Mouse (Mus musculus) lung, postnatal 0 days (tissue): Measurements from ENCODE around the gene Inpp5a.

Experiments
- CTCF ChIP-seq: IDR thresholded peaks from 2 replicates; pipeline ENCODE4 v1.5.1; 2016; ENCODE audit warnings: antibody characterized with exemption, mild to moderate bottlenecking
- EP300 ChIP-seq: IDR thresholded peaks from 2 replicates; pipeline ENCODE4 v1.6.1; 2016; ENCODE audit warnings: antibody characterized with exemption, mild to moderate bottlenecking, control low read depth

DNA sequence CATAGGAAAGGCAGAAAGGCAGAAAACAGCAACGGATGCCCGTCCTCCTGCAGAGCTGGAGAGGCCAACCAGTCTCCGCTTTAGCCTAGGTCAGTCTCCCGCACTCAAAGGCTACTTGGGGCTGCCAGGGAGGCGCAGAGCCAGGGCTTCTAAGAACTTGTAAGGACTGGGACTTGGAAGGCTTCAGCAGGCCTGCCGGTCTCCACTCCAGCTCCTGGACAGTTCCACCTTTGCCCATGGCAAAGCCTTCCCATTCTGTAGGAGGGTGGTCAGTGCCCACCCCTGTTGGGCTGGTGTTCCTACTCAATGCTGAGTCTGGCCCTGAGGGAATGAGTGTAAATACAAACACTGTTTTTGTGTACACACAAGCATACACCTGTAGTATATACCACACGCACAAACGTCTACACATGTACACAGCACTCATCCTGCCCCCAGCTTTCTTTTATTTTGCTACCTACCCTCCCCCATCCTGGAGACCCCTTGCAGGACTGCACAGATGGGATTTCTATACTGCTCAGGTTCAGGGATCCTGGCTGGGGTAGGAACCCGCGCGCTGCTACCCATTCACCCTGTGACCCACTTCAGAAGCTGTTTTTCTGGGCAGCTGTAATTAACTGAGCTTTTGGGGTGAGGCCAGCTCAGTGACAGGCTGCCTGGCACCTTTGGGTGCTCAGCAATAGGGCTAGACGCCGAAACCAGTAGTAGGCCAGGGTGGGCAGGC, 25.5 kb upstream of the Inpp5a start:
- no peak for TF ChIP-seq CTCF
- TF ChIP-seq EP300: no peak
